Mouse (Mus musculus) G1E (cell line): ENCODE measurements around the gene Snx29. TPM values are rescaled to one million over a fixed set of nuclear protein-coding genes. Genes with fewer than 3 reads are reported as not detected.

Experiments used
- ATAC-seq: 2 replicates; pipeline ENCODE4 v1.8.0; 2016; ENCODE audit warnings: mild to moderate bottlenecking; ENCODE audit not compliant: insufficient number of reproducible peaks, poor library complexity, low FRiP score, severe bottlenecking; ENCODE audit errors: extremely low read depth
- DNase-seq: peaks from one replicate; pipeline ENCODE4 v3.0.0; 2012; ENCODE audit warnings: low spot score
- H3K27me3 ChIP-seq: 2 replicates; pipeline ENCODE4 v1.6.1; 2012; ENCODE audit warnings: mild to moderate bottlenecking, low read length, inconsistent platforms; ENCODE audit not compliant: insufficient read depth
- H3K36me3 ChIP-seq: replicated peaks from 2 replicates; pipeline ENCODE3; 2012; ENCODE audit warnings: mild to moderate bottlenecking, inconsistent platforms
- H3K4me1 ChIP-seq: 2 replicates; pipeline ENCODE4 v1.6.1; 2012; ENCODE audit warnings: low read depth, low read length, inconsistent platforms, mixed read lengths; ENCODE audit not compliant: insufficient read depth
- H3K4me3 ChIP-seq: 2 replicates; pipeline ENCODE4 v1.5.1; 2012; ENCODE audit warnings: low read depth, mild to moderate bottlenecking, inconsistent platforms, low read length, moderate library complexity, mixed read lengths
- H3K9me3 ChIP-seq: replicated peaks from 2 replicates; pipeline ENCODE4 v1.6.1; 2012; ENCODE audit warnings: inconsistent platforms
- CTCF ChIP-seq: IDR thresholded peaks from 2 replicates; pipeline ENCODE4 v1.5.1; 2012; ENCODE audit warnings: low read depth, low read length, inconsistent platforms, mixed read lengths
- GATA1 ChIP-seq: IDR thresholded peaks from 2 replicates; pipeline ENCODE4 v1.6.1; 2012; ENCODE audit warnings: borderline replicate concordance, low read length, inconsistent platforms, mixed read lengths
- GATA2 ChIP-seq: IDR thresholded peaks from 2 replicates; pipeline ENCODE4 v1.6.1; 2012; ENCODE audit warnings: low read depth, low read length, inconsistent platforms, borderline replicate concordance
- POLR2AphosphoS5 ChIP-seq: IDR thresholded peaks from 2 replicates; pipeline ENCODE4 v1.6.1; 2012; ENCODE audit warnings: low read depth, low read length, inconsistent platforms; ENCODE audit not compliant: insufficient replicate concordance
- TAL1 ChIP-seq: conservative IDR thresholded peaks from 2 replicates; pipeline ENCODE4 v1.6.1; 2012; ENCODE audit warnings: low read depth, low read length, inconsistent platforms, mixed read lengths
- polyA plus RNA-seq: library from polyadenylated mRNA; stranded (reverse); fragments of >175 nt; gene quantifications from 2 replicates; pipeline ENCODE4 v1.2.3, GENCODE M21; 2012
- total RNA-seq, 2 experiments: library from RNA; stranded (forward) in 1 of 2; stranded (reverse) in 1 of 2; fragments of 200-1000 nt in 1 of 2; fragments of >200 nt in 1 of 2; fragmentation: Nextera tagmentation in 1 of 2; gene quantifications; 2 replicates each; pipeline ENCODE4 v1.2.3; 2014 to 2017

The Snx29 gene
- total and polyA plus RNA-seq, 3 experiments, result 4.4 to 18.0 (median 9.1) TPM

DNA sequence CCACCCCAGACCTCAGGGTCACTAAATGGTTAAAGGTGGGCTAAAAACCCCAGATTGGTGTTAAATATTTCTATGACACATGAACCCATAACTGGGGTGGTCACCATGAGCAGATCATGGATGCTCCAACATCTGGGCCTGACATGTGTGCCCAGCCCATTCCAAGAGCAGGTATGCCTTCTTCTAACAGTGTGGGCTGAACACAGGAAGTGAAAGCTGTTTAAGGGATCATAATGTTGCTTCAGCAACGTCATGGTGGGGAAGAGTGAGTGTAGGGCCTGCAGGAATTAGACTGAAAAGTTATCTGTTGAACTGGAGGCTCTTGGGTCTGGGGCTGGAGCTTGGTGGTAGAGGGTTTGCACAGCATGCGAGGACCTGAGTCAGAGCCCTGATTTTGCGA is 405.9 kb downstream of the Snx29 start:
- Histone ChIP-seq H3K27me3 (no peaks in the 10 kb centered on the region; the same call in 1 of the 2 replicates), H3K36me3 (no peaks in the 10 kb centered on the region), H3K4me1 (no peaks in the 10 kb centered on the region), H3K4me3 (no peak overlapping the region), H3K9me3 (no peaks in the 10 kb centered on the region)
- no peak for ATAC-seq
- TF ChIP-seq POLR2AphosphoS5, result no peak
- TF ChIP-seq GATA1, result no peak
- no peak for TF ChIP-seq CTCF
- TF ChIP-seq TAL1, result no peak
- no peak for DNase-seq

DNA sequence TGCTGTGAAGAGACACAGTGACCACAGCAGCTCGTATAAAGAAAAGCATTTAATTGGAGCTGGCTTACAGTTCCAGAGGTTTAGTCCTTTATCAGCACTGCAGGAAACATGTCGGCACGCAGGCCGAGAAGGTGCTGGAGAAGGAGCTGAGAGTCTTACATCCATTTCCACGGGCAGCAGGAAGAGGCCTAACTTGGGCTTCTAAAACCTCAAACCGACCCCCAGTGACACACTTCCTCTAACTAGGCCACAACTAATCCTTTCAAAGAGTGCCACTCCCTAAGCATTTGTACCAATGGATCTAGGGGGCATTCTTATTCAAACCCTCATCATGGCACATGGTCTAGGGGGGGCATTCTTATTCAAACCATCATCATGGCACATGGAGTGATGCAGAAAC is 406.4 kb downstream of the Snx29 start:
- ATAC-seq (no peak), DNase-seq (no peak)
- Histone ChIP-seq H3K36me3 (no peaks in the 10 kb centered on the region), H3K4me3 (no peak overlapping the region), H3K4me1 (no peaks in the 10 kb centered on the region), H3K27me3 (no peaks in the 10 kb centered on the region; the same call in 1 of the 2 replicates), H3K9me3 (no peaks in the 10 kb centered on the region)
- TF ChIP-seq CTCF (no peak), GATA2 (no peak), TAL1 (no peak), POLR2AphosphoS5 (no peak), GATA1 (no peak)

DNA sequence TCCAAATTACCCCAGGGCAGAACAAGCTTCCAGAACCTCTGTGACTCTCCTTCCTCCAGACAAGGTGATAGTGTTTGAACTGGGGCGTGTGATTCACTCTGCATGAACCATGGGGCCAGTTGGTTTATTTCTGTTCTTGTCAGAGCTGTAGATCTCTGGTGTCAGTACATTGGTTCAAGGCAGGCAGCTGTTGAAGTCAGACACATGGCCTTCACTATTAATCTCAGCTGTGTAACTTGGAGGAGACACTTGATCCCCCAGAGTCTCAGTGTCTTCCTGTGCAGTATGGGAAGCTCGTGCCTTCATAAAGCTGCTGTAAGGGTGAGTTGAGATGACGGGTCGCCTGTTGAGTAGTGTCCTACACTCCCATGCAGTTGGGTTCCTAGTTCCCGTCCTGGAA is 407.1 kb downstream of the Snx29 start:
- TF ChIP-seq TAL1 (no peak), POLR2AphosphoS5 (no peak), CTCF (no peak), GATA1 (no peak), GATA2 (no peak)
- H3K27me3 ChIP-seq, result no peaks in the 10 kb centered on the region; the same call in 1 of the 2 replicates

DNA sequence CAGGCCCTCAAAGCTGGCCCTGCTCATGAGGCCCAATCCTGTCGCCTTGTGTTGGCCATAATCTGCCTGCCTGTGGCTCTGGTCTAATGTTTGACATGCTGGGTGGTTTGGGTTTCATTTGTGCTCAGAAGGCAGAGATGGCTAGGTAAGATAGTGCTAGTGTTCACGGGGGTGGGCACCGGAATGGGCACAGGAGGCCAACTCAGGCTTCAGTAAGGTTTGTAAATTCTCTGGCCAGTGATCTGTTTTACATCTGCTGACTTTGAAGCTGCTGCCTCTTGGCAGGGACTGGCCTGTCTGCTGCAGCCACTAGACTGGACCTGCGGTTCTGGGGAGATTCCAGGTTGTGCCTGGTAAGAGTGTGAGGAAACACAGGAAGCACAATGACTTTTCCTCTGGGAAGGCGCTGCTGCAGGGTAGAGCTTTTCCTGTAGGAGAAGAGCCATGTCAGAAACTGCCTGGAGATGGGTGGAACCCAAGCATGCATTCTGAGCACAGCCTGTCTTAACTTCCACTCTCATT is 408.4 kb downstream of the Snx29 start:
- no peak for ATAC-seq
- no peaks in the 10 kb centered on the region for H3K4me1 ChIP-seq
- no peaks in the 10 kb centered on the region for H3K36me3 ChIP-seq
- no peaks in the 10 kb centered on the region for H3K9me3 ChIP-seq
- TF ChIP-seq TAL1, result no peak
- TF ChIP-seq GATA2, result no peak
- TF ChIP-seq POLR2AphosphoS5, result no peak
- no peak for TF ChIP-seq CTCF
- no peak for TF ChIP-seq GATA1
- no peak overlapping the region for H3K4me3 ChIP-seq
- no peak for DNase-seq
- H3K27me3 ChIP-seq, result no peaks in the 10 kb centered on the region; the same call in 1 of the 2 replicates

More for the DNA sequence above, 407.1 kb downstream of the Snx29 start:
- DNase-seq (no peak), ATAC-seq (no peak)
- no peaks in the 10 kb centered on the region for H3K4me1 ChIP-seq
- no peaks in the 10 kb centered on the region for H3K9me3 ChIP-seq
- H3K4me3 ChIP-seq, result no peak overlapping the region
- no peaks in the 10 kb centered on the region for H3K36me3 ChIP-seq

DNA sequence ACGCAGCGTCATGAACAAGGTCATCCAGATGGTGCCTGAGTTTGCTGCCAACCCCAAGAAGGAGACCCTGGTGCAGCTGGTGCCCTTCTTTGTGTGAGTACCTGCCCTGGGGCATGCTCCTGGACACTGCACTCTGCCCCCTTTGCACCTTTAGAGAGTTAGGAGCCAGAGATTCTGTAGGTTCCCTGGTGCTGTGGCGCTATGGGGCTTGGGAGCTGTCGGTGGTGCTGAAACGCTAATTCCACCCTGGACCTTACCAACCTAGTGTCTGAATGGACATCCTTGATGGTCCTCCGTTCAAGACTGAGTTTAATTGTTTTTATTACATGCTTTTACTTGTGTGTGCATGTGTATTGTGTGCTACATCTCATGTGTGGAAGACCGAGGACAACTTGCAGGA is 415.6 kb downstream of the Snx29 start:
- TF ChIP-seq CTCF (no peak), TAL1 (no peak), POLR2AphosphoS5 (no peak), GATA2 (no peak), GATA1 (no peak)
- no peaks in the 10 kb centered on the region for H3K27me3 ChIP-seq
- no peaks in the 10 kb centered on the region for H3K9me3 ChIP-seq
- DNase-seq, result peak; percentile 9
- H3K4me3 ChIP-seq, result no peak overlapping the region
- H3K4me1 ChIP-seq, result no peaks in the 10 kb centered on the region
- H3K36me3 ChIP-seq, result no peaks in the 10 kb centered on the region
- ATAC-seq, result no peak

DNA sequence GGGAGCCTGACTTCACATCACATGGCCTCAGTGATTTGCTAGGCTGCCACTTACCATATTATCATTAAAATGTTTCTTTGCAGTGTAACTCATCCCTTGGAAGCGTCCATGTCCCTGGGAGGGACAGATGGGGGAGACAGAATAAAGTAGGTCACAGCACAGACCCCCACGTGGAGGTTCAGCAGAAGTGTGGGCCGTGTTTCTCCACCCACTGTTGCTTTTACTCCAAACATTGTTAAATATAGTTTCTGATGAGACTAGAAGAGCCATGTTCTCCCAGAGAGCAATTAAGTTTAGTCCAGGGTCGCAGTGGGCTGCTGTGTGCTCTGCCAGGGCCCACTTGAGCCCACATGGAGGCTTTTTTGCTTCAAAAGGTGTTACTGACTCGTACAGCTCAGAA is 419.2 kb downstream of the Snx29 start:
- H3K4me1 ChIP-seq, result no peaks in the 10 kb centered on the region
- H3K4me3 ChIP-seq, result no peak overlapping the region
- no peaks in the 10 kb centered on the region for H3K36me3 ChIP-seq
- ATAC-seq, result no peak
- no peaks in the 10 kb centered on the region for H3K9me3 ChIP-seq
- TF ChIP-seq GATA2 (no peak), GATA1 (no peak), POLR2AphosphoS5 (no peak), CTCF (no peak), TAL1 (no peak)
- H3K27me3 ChIP-seq, result no peaks in the 10 kb centered on the region; the same call in 1 of the 2 replicates
- no peak for DNase-seq

DNA sequence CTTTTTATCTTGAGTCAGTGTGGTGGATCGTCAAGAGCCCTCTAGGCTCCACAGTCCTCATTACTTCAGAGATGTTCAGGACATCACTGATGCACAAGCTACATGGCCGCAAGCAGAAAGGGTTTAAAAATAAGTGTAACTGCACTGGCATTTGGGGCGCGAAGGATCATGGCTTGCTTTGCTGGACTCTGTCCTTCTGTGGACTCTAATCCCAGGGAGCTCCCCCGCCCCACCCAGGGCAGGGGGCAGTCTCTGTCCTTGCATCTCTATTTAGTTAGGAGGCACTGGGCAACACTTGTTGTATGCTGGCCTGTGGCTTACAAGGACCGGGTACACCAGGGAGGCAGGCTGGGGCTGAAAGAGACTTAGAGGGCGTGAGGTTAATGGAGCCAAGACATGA is 419.6 kb downstream of the Snx29 start:
- Histone ChIP-seq H3K4me1 (no peaks in the 10 kb centered on the region), H3K4me3 (no peak overlapping the region), H3K36me3 (no peaks in the 10 kb centered on the region), H3K9me3 (no peaks in the 10 kb centered on the region), H3K27me3 (no peaks in the 10 kb centered on the region; the same call in 1 of the 2 replicates)
- DNase-seq, result no peak
- ATAC-seq, result no peak
- TF ChIP-seq GATA1, result no peak
- TF ChIP-seq POLR2AphosphoS5, result no peak
- TF ChIP-seq GATA2, result no peak
- TF ChIP-seq CTCF, result no peak
- TF ChIP-seq TAL1, result no peak
